Mouse (Mus musculus): ENCODE results near the gene Corin. TPM values are rescaled to one million over a fixed set of nuclear protein-coding genes. Genes with fewer than 3 reads are reported as not detected.
A peak's percentile ranks its signal among the peaks of the same experiment; 100 is the strongest.

The Corin gene
- polyA plus RNA-seq, 1 experiment from 2014 or later, result 10.5 TPM

DNA sequence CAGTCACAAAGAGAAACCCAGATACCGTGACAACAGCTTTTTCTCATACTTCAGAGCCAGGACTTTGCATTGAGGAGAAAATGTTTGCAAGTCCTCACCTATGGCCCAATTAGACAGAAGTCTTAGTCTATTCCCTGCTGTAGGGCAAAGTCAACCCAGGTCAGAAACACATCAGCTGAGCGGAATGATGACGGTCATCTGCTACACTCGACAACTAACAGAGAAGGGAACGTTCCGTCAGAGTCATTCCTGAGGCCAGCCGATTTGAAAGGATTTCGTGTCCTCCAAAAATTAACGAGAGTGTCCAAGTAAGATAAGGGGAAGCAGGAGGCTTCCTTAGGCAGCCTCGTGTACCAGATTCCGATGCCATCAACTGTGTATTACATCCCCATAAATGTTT, 58.2 kb downstream of the Corin start:
- Histone ChIP-seq H3K27ac (ENCODE audit: low read length) (no peak overlapping the region), H3K4me1 (ENCODE audit: insufficient read depth, low read length) (no peaks in the 10 kb centered on the region), H3K4me2 (replicated peaks; ENCODE audit: low read depth, low read length) (no peak overlapping the region), H3K9me3 (ENCODE audit: low read length) (0 out of 2 replicates have a peak, but pooled peaks cover 3% of the 10 kb centered on the region), H3K4me3 (ENCODE audit: low read length) (no peak overlapping the region), H3K36me3 (ENCODE audit: insufficient read depth, low read length) (no peaks in the 10 kb centered on the region), H3K27me3 (ENCODE audit: insufficient read depth, low read length) (no peaks in the 10 kb centered on the region), H3K9ac (replicated peaks; ENCODE audit: low read length) (no peak overlapping the region)
- 89% methylated on average over 11 of the region's 11 CpGs for WGBS
- no peak for ATAC-seq (ENCODE audit: low FRiP score, low TSS enrichment)

DNA sequence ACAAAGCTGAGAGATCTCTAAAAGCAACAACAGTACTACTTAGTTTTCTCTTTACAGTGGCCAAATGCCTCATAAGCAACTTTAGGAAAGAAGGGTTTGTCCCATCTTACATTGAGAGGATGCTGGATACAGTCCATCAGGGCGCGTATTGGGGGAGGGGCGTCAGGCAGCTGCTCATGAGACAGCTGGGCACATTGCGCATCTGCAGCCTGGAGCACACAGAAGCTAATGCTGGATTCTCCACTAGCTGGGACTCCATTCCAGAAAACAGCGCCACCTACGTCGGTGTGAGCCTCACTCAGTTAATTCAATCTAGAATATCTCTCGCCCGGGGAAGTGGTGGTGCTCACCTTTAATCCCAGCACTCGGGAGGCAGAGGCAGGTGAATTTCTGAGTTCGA, 60.3 kb downstream of the Corin start:
- H3K27ac ChIP-seq (ENCODE audit: low read length), result no peak overlapping the region
- no peaks in the 10 kb centered on the region for H3K36me3 ChIP-seq (ENCODE audit: insufficient read depth, low read length)
- H3K9ac ChIP-seq (replicated peaks; ENCODE audit: low read length), result no peak overlapping the region
- ATAC-seq (ENCODE audit: low FRiP score, low TSS enrichment), result no peak
- H3K4me1 ChIP-seq (ENCODE audit: insufficient read depth, low read length), result no peaks in the 10 kb centered on the region
- H3K9me3 ChIP-seq (ENCODE audit: low read length), result no peaks in the 10 kb centered on the region
- H3K4me2 ChIP-seq (replicated peaks; ENCODE audit: low read depth, low read length), result no peak overlapping the region
- H3K4me3 ChIP-seq (ENCODE audit: low read length), result no peak overlapping the region
- 71% methylated on average over 11 of the region's 11 CpGs for WGBS
- no peaks in the 10 kb centered on the region for H3K27me3 ChIP-seq (ENCODE audit: insufficient read depth, low read length)

DNA sequence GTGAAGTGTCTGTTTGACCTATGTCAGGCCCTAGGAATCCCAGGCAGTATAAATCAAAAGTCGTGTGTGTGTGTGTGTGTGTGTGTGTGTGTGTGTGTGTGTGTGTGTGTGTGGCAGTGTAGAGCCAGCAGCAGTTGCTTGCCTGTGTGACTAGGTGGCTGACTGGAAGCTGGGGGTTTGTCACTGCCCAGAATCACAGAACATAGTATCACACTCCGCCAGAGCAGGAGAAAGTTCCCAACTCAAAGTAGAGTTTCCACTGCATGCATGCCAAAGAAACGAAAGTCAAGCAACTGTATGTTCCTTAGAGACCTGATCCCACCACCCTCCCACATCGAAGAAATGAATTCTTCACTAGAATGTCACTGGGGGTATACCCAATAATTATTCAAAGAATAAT, 61.3 kb downstream of the Corin start:
- no peak overlapping the region for H3K27ac ChIP-seq (ENCODE audit: low read length)
- no peaks in the 10 kb centered on the region for H3K36me3 ChIP-seq (ENCODE audit: insufficient read depth, low read length)
- 58% methylated on average over 4 of the region's 4 CpGs for WGBS
- no peaks in the 10 kb centered on the region for H3K9me3 ChIP-seq (ENCODE audit: low read length)
- H3K9ac ChIP-seq (replicated peaks; ENCODE audit: low read length), result no peak overlapping the region
- no peaks in the 10 kb centered on the region for H3K4me1 ChIP-seq (ENCODE audit: insufficient read depth, low read length)
- H3K4me3 ChIP-seq (ENCODE audit: low read length), result no peak overlapping the region
- H3K4me2 ChIP-seq (replicated peaks; ENCODE audit: low read depth, low read length), result no peak overlapping the region
- no peak for ATAC-seq (ENCODE audit: low FRiP score, low TSS enrichment)
- no peaks in the 10 kb centered on the region for H3K27me3 ChIP-seq (ENCODE audit: insufficient read depth, low read length)

DNA sequence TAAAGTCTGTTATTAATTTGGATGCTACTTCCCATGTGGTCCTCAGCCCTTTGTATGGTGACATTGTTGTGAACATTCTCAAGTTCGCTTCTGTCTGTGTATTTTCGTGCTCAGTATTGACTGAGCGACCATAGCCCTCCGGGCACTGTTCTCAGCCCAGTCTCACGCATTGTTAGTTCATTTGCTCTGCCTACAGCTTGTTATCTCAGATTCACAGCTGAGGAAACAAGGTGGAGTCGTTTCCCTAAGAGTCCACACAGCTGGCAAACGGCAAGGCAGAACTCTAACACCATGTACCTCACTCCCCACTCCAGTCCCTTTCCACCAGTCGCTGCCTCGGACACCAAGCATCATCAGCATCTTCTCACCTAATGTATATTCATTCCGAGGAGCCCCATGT, 63.1 kb downstream of the Corin start:
- Histone ChIP-seq H3K9ac (replicated peaks; ENCODE audit: low read length) (no peak overlapping the region), H3K4me1 (ENCODE audit: insufficient read depth, low read length) (no peaks in the 10 kb centered on the region), H3K27me3 (ENCODE audit: insufficient read depth, low read length) (no peaks in the 10 kb centered on the region), H3K4me3 (ENCODE audit: low read length) (no peak overlapping the region), H3K36me3 (ENCODE audit: insufficient read depth, low read length) (no peaks in the 10 kb centered on the region), H3K27ac (ENCODE audit: low read length) (no peak overlapping the region), H3K9me3 (ENCODE audit: low read length) (no peaks in the 10 kb centered on the region), H3K4me2 (replicated peaks; ENCODE audit: low read depth, low read length) (no peak overlapping the region)
- no peak for ATAC-seq (ENCODE audit: low FRiP score, low TSS enrichment)
- WGBS, result 72% methylated on average over 10 of the region's 10 CpGs

DNA sequence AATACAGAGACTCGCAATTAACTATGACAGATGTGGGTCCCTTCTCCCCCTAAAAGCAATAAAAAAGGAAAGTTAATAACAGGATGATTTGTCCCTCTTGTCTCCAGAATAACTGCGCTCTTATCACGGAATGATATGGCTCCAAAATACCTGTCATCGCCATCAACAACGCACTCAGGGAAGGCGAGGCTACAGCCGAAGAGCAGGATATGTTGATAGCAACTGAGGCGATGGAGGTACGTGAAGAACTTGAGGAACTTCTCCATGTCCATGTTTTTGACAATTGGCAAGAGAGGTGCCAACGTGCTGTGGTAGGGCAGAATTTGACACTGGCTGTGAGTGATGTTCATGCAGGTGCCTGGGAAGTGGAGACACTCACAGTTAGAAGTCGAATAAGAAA, 69.2 kb downstream of the Corin start:
- Histone ChIP-seq H3K9ac (replicated peaks; ENCODE audit: low read length) (no peak overlapping the region), H3K27me3 (ENCODE audit: insufficient read depth, low read length) (no peaks in the 10 kb centered on the region), H3K36me3 (ENCODE audit: insufficient read depth, low read length) (no peaks in the 10 kb centered on the region), H3K4me1 (ENCODE audit: insufficient read depth, low read length) (no peaks in the 10 kb centered on the region), H3K9me3 (ENCODE audit: low read length) (no peaks in the 10 kb centered on the region), H3K4me2 (replicated peaks; ENCODE audit: low read depth, low read length) (no peak overlapping the region), H3K4me3 (ENCODE audit: low read length) (no peak overlapping the region), H3K27ac (ENCODE audit: low read length) (no peak overlapping the region)
- WGBS, result 89% methylated on average over 11 of the region's 11 CpGs
- ATAC-seq (ENCODE audit: low FRiP score, low TSS enrichment), result no peak

DNA sequence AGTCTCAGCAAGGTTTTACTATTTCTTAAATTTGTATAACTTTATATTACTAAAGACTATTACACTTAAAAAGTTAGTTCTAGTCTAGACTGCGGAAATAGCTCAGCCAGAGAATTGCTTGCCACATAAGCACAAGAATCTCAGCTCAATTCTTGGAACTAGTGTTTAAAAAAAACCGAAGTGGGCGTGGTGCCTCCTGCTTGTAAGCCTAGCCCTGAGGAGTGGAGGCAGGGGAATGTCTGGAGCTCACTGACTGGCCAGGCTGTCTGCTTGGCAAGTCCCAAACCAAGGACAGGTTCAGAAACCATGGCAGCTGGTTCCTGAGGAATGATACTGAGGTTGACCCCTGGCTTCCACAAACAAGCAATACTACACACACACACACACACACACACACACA, 72.4 kb downstream of the Corin start:
- Histone ChIP-seq H3K4me1 (ENCODE audit: insufficient read depth, low read length) (no peaks in the 10 kb centered on the region), H3K36me3 (ENCODE audit: insufficient read depth, low read length) (no peaks in the 10 kb centered on the region), H3K4me3 (ENCODE audit: low read length) (no peak overlapping the region), H3K27me3 (ENCODE audit: insufficient read depth, low read length) (no peaks in the 10 kb centered on the region), H3K9ac (replicated peaks; ENCODE audit: low read length) (no peak overlapping the region), H3K9me3 (ENCODE audit: low read length) (no peaks in the 10 kb centered on the region), H3K4me2 (replicated peaks; ENCODE audit: low read depth, low read length) (no peak overlapping the region), H3K27ac (ENCODE audit: low read length) (no peak overlapping the region)
- no peak for ATAC-seq (ENCODE audit: low FRiP score, low TSS enrichment)
- 78% methylated on average over 3 of the region's 3 CpGs for WGBS

DNA sequence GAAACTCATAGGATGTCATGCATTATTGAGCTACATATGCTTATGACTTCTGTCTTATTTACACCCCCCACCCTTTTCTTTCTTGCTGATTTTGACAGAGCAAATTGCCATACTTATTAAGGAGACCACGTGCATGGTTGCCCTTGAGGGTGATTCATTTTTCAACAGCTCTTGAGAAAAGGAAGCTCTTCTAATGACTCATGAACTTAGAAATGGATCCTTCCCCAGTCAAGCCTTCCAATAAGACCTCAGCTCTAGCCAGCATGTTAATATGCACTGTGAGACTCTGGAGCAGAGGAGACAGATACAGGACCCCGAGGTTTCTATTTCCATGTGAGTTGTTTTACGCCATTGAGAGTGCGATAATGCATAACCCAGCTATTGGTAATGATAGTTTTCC, 76.7 kb downstream of the Corin start:
- no peak overlapping the region for H3K27ac ChIP-seq (ENCODE audit: low read length)
- no peaks in the 10 kb centered on the region for H3K27me3 ChIP-seq (ENCODE audit: insufficient read depth, low read length)
- ATAC-seq (ENCODE audit: low FRiP score, low TSS enrichment), result no peak
- no peak overlapping the region for H3K9ac ChIP-seq (replicated peaks; ENCODE audit: low read length)
- H3K4me1 ChIP-seq (ENCODE audit: insufficient read depth, low read length), result no peaks in the 10 kb centered on the region
- 80% methylated on average over 4 of the region's 4 CpGs for whole genome bisulfite sequencing
- H3K4me2 ChIP-seq (replicated peaks; ENCODE audit: low read depth, low read length), result no peak overlapping the region
- no peaks in the 10 kb centered on the region for H3K9me3 ChIP-seq (ENCODE audit: low read length)
- H3K4me3 ChIP-seq (ENCODE audit: low read length), result no peak overlapping the region
- no peaks in the 10 kb centered on the region for H3K36me3 ChIP-seq (ENCODE audit: insufficient read depth, low read length)

DNA sequence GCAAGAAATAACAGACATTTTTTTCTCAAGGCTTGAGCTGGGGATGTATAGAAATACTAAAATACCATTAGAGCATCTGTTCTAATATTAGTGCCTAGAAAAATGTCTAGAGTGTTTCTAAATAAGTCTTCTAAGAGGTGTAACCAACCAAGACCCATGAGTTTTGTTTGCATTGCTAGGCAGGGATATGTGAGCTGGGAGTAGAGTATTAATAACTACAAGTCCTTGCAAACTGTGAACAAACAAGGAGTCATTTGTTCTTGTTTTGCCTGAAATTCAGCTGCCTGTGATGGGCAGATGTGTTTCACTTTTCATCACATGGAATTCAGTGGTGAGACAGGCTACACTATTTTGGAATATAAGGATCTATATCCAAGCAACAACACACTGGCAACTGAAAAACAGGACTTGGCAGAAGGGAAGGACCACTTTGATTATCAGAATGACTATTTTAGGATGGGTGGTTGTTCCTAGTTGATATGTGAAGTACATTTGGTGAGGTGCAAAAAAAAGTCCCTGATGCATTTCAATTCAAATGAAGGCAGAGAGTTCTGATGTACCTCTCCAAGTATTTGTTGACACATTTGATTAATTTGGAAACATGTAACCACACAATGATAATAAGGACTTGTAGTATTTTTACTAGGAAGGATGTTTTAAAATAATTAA, 78.8 kb downstream of the Corin start:
- Histone ChIP-seq H3K4me1 (ENCODE audit: insufficient read depth, low read length) (no peaks in the 10 kb centered on the region), H3K27me3 (ENCODE audit: insufficient read depth, low read length) (no peaks in the 10 kb centered on the region), H3K9ac (replicated peaks; ENCODE audit: low read length) (no peak overlapping the region), H3K4me2 (replicated peaks; ENCODE audit: low read depth, low read length) (no peak overlapping the region), H3K27ac (ENCODE audit: low read length) (no peak overlapping the region), H3K36me3 (ENCODE audit: insufficient read depth, low read length) (no peaks in the 10 kb centered on the region), H3K4me3 (ENCODE audit: low read length) (no peak overlapping the region), H3K9me3 (ENCODE audit: low read length) (no peaks in the 10 kb centered on the region)
- no peak for ATAC-seq (ENCODE audit: low FRiP score, low TSS enrichment)

DNA sequence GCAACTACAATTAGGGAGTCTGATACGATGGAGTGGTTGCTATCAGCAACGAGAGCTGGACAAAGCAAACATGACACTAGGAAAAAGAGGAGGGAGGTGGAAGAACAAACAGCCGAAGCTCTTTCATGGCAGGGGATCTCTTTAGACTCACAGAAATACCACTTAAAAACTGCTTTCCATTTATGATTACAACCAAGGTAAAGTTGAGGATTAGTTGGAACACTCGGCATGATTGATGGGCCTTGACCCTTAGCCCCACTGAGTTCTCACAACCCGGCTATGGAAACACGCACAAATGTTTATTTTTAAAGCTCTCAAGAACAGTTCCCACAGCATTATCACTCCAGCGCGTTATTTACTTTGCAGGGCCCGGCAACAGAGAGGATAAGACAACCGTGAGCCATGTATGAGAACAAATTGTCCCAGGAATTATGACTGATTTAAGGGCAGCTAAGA, 92.4 kb downstream of the Corin start:
- Histone ChIP-seq H3K4me1 (ENCODE audit: insufficient read depth, low read length) (peaks cover 5% of the 10 kb centered on the region; the same call in 1 of the 2 replicates), H3K4me2 (replicated peaks; ENCODE audit: low read depth, low read length) (no peak overlapping the region), H3K4me3 (ENCODE audit: low read length) (no peak overlapping the region), H3K9ac (replicated peaks; ENCODE audit: low read length) (no peak overlapping the region), H3K36me3 (ENCODE audit: insufficient read depth, low read length) (no peaks in the 10 kb centered on the region), H3K27ac (ENCODE audit: low read length) (peak overlapping the region; percentile 40; the same call in 1 of the 2 replicates), H3K9me3 (ENCODE audit: low read length) (no peaks in the 10 kb centered on the region), H3K27me3 (ENCODE audit: insufficient read depth, low read length) (no peaks in the 10 kb centered on the region)
- 15% methylated on average over 10 of the region's 10 CpGs for WGBS
- no peak; the same call in 1 of the 2 replicates for ATAC-seq (ENCODE audit: low FRiP score, low TSS enrichment)

DNA sequence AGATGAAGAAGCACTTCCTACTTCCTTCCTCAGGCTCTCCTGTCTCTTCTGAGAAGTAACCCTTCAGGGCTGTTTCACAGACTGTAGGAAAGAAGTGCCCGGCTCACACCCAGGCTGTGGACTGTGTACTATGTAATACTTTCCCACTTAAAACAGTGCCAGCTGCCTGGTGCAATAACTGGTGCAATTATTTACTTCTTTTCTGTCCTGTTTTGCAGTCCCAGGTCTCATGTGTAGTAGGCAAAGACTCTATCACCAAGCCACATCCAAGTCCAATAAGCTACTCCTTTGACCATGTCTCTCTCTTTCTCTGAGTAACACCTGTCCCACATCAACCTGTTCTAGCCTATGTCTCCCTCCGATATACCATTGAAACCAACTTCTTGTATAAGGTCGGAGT, 93.4 kb downstream of the Corin start:
- Histone ChIP-seq H3K4me1 (ENCODE audit: insufficient read depth, low read length) (peaks cover 5% of the 10 kb centered on the region; the same call in 1 of the 2 replicates), H3K4me2 (replicated peaks; ENCODE audit: low read depth, low read length) (no peak overlapping the region), H3K4me3 (ENCODE audit: low read length) (no peak overlapping the region), H3K9me3 (ENCODE audit: low read length) (no peaks in the 10 kb centered on the region), H3K27me3 (ENCODE audit: insufficient read depth, low read length) (no peaks in the 10 kb centered on the region), H3K9ac (replicated peaks; ENCODE audit: low read length) (no peak overlapping the region), H3K36me3 (ENCODE audit: insufficient read depth, low read length) (no peaks in the 10 kb centered on the region), H3K27ac (ENCODE audit: low read length) (no peak overlapping the region)
- 78% methylated on average over 3 of the region's 3 CpGs for WGBS
- no peak for ATAC-seq (ENCODE audit: low FRiP score, low TSS enrichment)
